Mouse (Mus musculus): ENCODE results near the gene Igfbp5. TPM values are rescaled to one million over a fixed set of nuclear protein-coding genes. Genes with fewer than 3 reads are reported as not detected.

The Igfbp5 gene
- polyA plus RNA-seq, 1 experiment from 2014 or later, result 34.8 TPM

Other genes with a start within 250 kb of the Igfbp5 start
- gene Ankar, start 174.3 kb downstream of the Igfbp5 start, polyA plus RNA-seq (2014; fragmentation: Nextera tagmentation; extraction: Ambion mirVana), result 0.05 TPM in 1 of 2 replicates, not detected in the other
- gene Rpl37a, start 163.6 kb downstream of the Igfbp5 start, polyA plus RNA-seq (2014; fragmentation: Nextera tagmentation; extraction: Ambion mirVana), result 1,424 and 1,478 TPM in 2 replicates
- 521 and 561 TPM in 2 replicates for gene Igfbp2, start 50.4 kb downstream of the Igfbp5 start, polyA plus RNA-seq (2014; fragmentation: Nextera tagmentation; extraction: Ambion mirVana)
- gene Tnp1, start 141.0 kb upstream of the Igfbp5 start, polyA plus RNA-seq (2014; fragmentation: Nextera tagmentation; extraction: Ambion mirVana), result not detected in 2 replicates